Mouse (Mus musculus) 3T3-L1 (cell line): ENCODE measurements around the gene Layn.

Experiments
- DNase-seq: peaks from one replicate; pipeline ENCODE4 v3.0.0-alpha.2; 2015; ENCODE audit warnings: low read depth, low spot score

The Layn gene

GRCm38 (mm10) chr9:51032785-51033529, 43.9 kb downstream of the Layn start:
- no peak for DNase-seq

GRCm38 (mm10) chr9:51032291-51032690, 44.6 kb downstream of the Layn start:
- no peak for DNase-seq

- no peak for DNase-seq
Measured at GRCm38 (mm10) chr9:51031603-51032002, 45.3 kb downstream of the Layn start.

- no peak for DNase-seq
Measured at GRCm38 (mm10) chr9:51030147-51030546, 46.7 kb downstream of the Layn start.

- peak; percentile 37 for DNase-seq
Measured at GRCm38 (mm10) chr9:51026952-51027351, 49.9 kb downstream of the Layn start.

- no peak for DNase-seq
Measured at GRCm38 (mm10) chr9:51021123-51021795, 55.6 kb downstream of the Layn start.

GRCm38 (mm10) chr9:51020351-51020750, 56.5 kb downstream of the Layn start:
- DNase-seq: no peak

- DNase-seq: no peak
Measured at GRCm38 (mm10) chr9:51019670-51020069, 57.2 kb downstream of the Layn start.

GRCm38 (mm10) chr9:51015732-51016131, 61.2 kb downstream of the Layn start:
- DNase-seq: peak; percentile 85

GRCm38 (mm10) chr9:51013644-51014043, 63.2 kb downstream of the Layn start:
- no peak for DNase-seq

GRCm38 (mm10) chr9:51009656-51009950, 67.3 kb downstream of the Layn start:
- no peak for DNase-seq

- DNase-seq: peak; percentile 85
Measured at GRCm38 (mm10) chr9:51008841-51009655, 67.8 kb downstream of the Layn start, which contains the start of gene Sik2. Sik2 (minus strand) TSS chr9:51009073.

DNA sequence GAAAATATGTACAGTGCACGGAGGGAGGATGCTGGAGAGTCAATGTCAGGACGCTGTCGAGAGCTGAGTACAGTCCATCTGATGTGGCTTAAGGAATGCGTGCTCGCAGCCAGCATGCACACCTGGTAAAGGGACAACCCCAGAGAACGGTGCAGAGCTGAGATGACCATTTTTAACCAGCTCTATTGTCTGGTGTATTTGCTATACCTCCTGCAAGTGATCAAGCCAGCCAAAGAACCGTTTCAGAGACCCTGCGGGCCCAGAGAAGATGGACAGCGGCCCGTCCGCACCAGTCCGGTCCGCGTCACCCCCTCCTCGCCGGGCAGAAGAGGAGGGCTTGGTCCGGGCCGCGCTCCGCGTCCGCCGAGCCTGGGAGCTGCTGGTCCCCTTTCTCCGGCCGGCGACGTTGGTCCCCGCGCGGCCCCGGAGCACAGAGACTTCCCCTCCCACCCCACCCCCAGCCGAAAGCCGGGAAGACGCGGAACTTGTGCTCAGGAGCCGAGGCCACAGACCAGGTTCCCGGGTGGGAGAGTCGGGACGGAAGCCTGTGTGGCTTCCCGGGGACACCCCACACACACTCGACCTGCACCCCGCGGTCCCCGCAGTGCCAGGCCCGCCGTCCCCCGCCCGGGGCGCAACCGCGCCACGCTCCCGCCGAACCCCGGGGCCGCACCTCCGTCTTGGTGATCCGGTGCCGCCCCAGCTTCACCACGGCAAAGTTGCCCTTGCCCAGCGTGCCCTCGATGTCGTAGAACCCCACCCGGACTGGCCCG, 68.6 kb downstream of the Layn start:
- peak; percentile 47 for DNase-seq

DNA sequence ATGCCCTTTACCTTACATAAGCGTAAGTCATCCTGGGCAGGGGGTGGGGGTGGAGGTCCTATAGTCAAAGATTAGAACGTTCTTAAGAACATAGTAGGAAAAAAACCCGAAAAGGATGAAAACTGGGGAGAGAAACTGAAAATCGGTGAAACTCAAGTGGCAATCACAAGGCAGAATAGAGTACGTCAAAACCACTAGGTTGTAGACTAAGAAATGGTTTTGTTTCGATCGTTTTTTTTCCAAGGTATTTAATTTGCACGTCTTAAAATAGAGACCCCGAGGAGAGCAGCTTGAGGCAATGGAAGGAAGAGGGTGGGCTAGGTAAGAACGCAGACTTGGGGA, 69.2 kb downstream of the Layn start:
- DNase-seq: no peak

DNA sequence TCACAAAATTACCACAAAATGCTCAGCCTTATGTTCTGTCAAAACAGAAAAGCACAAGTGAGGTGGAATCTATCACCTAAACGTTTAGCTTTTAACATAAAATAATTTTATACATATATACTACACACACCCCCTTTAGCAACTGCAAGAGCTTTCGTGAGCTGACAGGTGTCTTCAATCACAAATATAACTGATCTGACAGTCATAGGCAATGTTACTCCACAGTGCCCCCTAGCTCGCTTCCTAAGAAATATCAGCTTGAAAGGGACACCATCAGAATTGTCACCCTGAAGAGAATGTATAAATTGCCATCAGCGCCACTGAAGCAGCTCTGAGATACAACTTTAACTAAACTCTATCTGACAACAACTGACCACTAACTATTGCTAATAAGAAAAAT, 70.0 kb downstream of the Layn start:
- peak; percentile 85 for DNase-seq
